Mouse (Mus musculus): Measurements from ENCODE around the gene Grk6.

- TF ChIP-seq CTCF (IDR thresholded peaks at IDR 0.05; ENCODE audit: low read depth, low read length) (no peak), GATA1 (IDR thresholded peaks at IDR 0.05; ENCODE audit: borderline replicate concordance, low read length) (no peak), TAL1 (conservative IDR thresholded peaks at IDR 0.05; ENCODE audit: low read depth, low read length) (no peak), POLR2AphosphoS5 (IDR thresholded peaks at IDR 0.05; ENCODE audit: insufficient replicate concordance, low read depth, low read length) (no peak)
These were observed 26.9 kb downstream of the Grk6 start for GRCm38 (mm10) chr13:55471819-55472131.
